Mouse (Mus musculus) E14TG2a.4 (cell line): Measurements from ENCODE around the gene Midn.
A peak's percentile ranks its signal among the peaks of the same experiment; 100 is the strongest.
"Not testable (repeated sequence)": the region's sequence is repeated elsewhere in the genome, so short reads cannot be mapped to it uniquely, and the experiment has no call there.

Experiments
- H3K27me3 ChIP-seq: 2 replicates; pipeline ENCODE4 v1.6.1; 2014; ENCODE audit warnings: low read length, control low read depth; ENCODE audit not compliant: insufficient read depth
- H3K36me3 ChIP-seq: 2 replicates; pipeline ENCODE4 v1.6.1; 2014; ENCODE audit warnings: low read length, control low read depth; ENCODE audit not compliant: insufficient read depth
- H3K4me1 ChIP-seq: replicated peaks from 2 replicates; pipeline ENCODE4 v1.6.1; 2014; ENCODE audit warnings: low read depth, low read length, control low read depth
- H3K4me3 ChIP-seq: replicated peaks from 2 replicates; pipeline ENCODE4 v1.5.1; 2014; ENCODE audit warnings: mild to moderate bottlenecking, low read length
- H3K9me3 ChIP-seq: 2 replicates; pipeline ENCODE4 v1.6.1; 2014; ENCODE audit warnings: low read length, control low read depth
- CTCF ChIP-seq: conservative IDR thresholded peaks from 2 replicates; pipeline ENCODE4 v1.5.1; 2014; ENCODE audit warnings: low read length
- NANOG ChIP-seq: IDR thresholded peaks from 2 replicates; pipeline ENCODE4 v1.6.1; 2014; ENCODE audit warnings: borderline replicate concordance, low read length, mixed read lengths
- POU5F1 ChIP-seq: IDR thresholded peaks from 2 replicates; pipeline ENCODE4 v1.6.1; 2014; ENCODE audit warnings: low read length, borderline replicate concordance

Gene Midn

DNA sequence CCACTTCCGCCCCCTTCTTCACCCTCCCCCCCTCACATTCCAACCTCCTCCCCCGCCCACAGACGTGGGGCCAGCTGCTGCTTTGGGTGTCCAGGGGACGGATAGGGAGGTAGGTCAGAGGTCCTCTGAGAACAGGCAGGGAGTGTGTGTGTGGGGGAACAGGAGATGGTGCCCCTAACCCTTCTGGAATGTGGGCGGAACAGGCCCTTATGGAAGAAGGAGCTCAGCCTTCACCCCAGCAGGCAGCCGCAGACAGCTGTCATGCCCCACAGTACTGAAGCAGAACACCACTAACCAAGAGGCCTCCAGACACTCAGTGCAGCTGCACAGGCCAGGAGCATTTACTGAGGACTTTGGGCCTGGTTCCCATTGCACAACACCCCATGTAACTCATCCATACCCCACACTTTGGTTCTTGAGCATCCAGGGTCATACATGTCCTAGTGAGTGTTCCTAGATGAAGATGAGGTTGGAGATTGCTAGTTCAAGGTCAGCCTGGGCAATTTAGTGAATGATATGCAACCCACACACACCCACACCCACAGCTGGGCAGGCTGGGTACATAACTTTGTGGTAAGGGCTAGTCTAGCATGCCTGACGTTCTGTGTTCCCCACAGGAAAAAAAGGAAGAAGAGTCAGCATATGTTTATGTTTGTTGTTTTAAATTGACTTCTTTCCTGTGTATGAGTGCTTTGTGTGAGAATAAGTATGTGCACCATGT lies 13.6 kb downstream of the Midn start:
- Histone ChIP-seq H3K27me3 (no peaks in the 10 kb centered on the region), H3K36me3 (peaks cover 10% of the 10 kb centered on the region), H3K9me3 (no peaks in the 10 kb centered on the region), H3K4me3 (peak overlapping the region; percentile 61), H3K4me1 (peaks cover 93% of the 10 kb centered on the region)
- TF ChIP-seq NANOG (no peak), POU5F1 (no peak)

DNA sequence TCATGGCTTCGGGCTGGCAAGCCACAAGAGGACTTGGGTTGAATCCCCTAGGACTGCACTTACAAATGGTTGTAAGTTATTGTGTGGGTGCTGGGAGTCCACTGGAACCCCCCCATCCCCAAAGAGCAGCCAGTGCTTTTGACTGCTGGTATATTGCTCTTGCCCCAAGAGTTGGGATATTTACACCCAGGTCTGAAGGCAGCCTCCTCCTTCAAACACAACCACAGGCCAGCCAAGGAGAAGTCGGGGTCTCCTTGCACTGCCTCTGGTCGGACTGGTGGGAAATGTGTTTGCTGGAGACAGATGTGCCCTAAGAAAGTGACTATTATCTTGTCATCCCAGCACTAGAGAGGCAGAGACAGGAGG lies 14.2 kb downstream of the Midn start:
- no peaks in the 10 kb centered on the region for H3K27me3 ChIP-seq
- H3K4me3 ChIP-seq, result peak overlapping the region; percentile 61
- peaks cover 5% of the 10 kb centered on the region for H3K36me3 ChIP-seq
- H3K4me1 ChIP-seq, result peaks cover 93% of the 10 kb centered on the region
- no peak for TF ChIP-seq NANOG
- no peak for TF ChIP-seq CTCF
- TF ChIP-seq POU5F1, result no peak
- H3K9me3 ChIP-seq, result no peaks in the 10 kb centered on the region

DNA sequence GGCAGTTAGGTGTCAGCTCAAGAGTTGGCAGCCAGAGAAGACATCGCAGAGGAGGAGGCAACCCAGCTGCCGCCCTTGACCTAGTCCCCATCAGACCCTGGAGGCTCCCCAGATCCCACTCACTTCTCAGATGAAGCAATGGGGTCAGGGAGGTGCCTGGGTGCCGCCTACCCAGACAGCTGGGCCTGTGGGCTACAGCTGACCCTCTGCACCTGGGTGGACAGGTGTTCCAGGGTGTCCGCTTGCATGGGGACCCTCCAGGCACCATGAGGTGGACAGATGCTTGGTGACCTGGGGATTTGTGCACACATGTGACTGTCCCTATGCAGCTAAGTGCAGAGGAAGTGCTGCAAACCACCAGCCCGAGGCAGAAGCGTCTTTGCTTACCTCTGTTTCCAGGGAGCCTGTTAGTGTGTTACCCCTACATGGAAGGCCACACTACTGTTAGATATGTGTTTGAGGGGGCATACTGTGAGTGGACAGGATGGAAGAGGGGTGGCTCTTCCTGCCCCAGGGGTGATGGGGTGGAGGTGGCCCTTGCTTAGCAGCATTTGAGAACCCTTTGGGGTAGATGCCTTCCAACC lies 14.7 kb downstream of the Midn start:
- Histone ChIP-seq H3K4me1 (peaks cover 88% of the 10 kb centered on the region), H3K27me3 (no peaks in the 10 kb centered on the region), H3K36me3 (no peaks in the 10 kb centered on the region; the same call in 1 of the 2 replicates), H3K9me3 (no peaks in the 10 kb centered on the region), H3K4me3 (no peak overlapping the region; the same call in 1 of the 2 replicates)
- TF ChIP-seq CTCF (no peak), POU5F1 (no peak), NANOG (no peak)

DNA sequence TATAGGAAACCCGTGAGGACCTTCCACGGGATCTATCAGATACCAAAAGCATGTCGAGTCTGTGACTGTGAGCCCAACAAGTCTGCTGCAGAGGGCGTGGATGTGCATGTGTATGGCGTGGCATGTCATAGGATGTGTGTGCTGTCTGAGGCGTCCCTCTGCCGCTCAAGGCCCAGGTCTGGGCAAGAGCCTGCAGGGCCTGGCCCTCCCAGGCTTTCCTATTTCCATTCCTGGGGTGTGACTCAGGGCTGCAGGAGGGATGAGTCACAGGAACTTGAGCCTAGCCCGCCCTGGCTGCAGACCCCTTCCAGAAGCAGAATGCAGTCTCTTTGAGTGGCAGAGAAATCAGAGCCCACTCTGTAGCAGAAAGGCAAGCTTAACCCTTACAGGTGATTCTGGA lies 15.6 kb downstream of the Midn start:
- Histone ChIP-seq H3K9me3 (no peaks in the 10 kb centered on the region), H3K4me1 (peaks cover 82% of the 10 kb centered on the region), H3K4me3 (peak overlapping the region; percentile 74), H3K36me3 (peaks cover 3% of the 10 kb centered on the region; the same call in 1 of the 2 replicates), H3K27me3 (no peaks in the 10 kb centered on the region)
- no peak for TF ChIP-seq POU5F1
- TF ChIP-seq CTCF, result no peak
- no peak for TF ChIP-seq NANOG

DNA sequence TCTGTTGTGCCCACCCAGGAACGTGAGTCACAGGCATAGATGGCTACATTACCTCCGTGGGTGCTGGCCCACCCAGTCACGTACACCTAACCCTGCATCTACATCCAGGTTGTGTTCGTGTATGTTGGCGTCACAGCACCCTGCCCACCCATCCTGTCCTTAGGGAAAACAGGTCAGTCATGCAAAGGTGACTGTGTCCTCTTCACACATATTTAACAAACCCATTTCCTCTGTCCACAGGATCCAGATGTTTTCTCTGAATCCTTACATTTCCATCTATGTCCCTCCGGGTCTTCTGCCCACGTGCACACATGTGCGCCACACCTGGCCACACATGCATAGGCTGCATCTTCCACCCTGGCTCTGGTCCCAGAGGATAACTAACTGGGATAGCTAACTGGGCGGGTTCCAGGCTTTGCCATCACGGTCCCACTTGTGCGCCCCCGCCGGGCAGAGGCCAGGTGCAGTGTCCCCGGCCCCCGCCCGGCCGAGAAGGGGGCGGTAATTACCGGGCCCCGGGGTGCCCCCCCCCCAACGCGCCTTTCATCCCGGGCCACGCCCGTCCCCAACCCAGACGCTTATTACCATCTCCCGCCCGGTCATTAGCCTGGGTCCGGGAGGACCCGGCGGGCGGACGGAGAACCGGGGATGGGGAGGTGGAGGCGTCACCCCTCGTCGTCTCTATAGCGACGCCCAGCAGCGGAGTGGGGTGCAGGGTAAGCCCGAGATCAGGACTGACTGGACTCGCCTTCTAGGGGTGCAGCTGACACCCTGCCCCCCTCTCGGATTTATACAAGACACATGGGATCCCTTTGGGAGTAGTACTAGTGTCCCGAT lies 16.3 kb downstream of the Midn start:
- H3K4me1 ChIP-seq, result peaks cover 82% of the 10 kb centered on the region
- H3K36me3 ChIP-seq, result peaks cover 8% of the 10 kb centered on the region
- peak overlapping the region; percentile 74 for H3K4me3 ChIP-seq
- no peaks in the 10 kb centered on the region for H3K9me3 ChIP-seq
- no peaks in the 10 kb centered on the region for H3K27me3 ChIP-seq
- no peak for TF ChIP-seq CTCF
- no peak for TF ChIP-seq POU5F1
- no peak for TF ChIP-seq NANOG

DNA sequence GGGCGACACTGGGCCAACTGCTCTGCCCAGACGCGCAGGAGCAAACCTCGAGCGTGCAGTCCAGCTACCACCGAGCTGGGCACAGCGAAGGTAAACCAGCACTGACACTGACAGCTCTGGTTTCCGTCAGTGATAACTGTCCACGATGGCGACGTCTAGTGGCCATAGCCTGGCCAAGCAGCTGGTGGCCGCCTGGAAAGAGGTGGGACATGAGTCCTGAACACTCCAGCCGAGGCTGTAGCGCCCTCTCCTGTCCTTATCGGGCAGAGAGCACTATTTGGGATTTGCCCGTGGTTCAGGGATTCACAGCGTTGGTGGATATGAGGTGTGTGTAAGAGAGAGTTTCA lies 16.9 kb downstream of the Midn start:
- H3K36me3 ChIP-seq, result peaks cover 14% of the 10 kb centered on the region
- H3K9me3 ChIP-seq, result no peaks in the 10 kb centered on the region
- TF ChIP-seq CTCF, result peak; percentile 96
- TF ChIP-seq NANOG, result no peak
- H3K4me3 ChIP-seq, result peak overlapping the region; percentile 74
- H3K4me1 ChIP-seq, result peaks cover 85% of the 10 kb centered on the region
- H3K27me3 ChIP-seq, result no peaks in the 10 kb centered on the region

DNA sequence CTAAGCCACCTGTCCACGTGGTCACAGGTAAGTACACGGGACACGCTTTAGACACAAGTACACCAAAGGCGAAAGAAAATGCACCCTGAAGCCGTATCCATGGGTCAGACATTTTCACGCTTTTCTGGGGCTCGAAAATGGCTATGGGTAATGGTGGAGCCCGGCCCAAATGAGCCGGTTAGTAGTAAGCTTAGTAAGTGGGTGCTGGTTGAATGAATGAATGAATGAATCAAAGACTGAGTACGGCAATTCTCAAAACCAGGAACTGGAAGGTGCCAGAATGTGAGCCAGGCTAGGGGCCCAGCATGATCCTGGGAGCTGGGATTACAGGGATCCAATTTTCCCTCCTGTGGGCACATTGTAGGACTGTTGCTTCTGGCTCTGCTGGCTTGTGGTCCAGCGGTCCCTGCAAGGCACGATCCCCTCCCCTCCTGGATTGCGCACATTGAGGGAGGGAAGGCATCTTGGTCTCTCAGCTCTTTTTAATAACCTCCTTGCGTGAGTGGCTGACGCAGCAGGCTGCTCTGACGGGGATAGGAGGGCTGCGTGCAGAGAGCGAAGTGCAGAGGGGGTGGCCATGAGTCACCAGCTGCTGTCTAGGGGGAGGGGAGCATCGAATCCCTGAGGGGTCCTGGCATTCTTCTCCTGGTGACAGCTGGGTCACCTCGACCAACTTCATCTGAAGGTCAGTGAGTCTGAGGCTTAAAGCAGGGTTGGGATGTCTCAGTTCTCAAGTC lies 17.5 kb downstream of the Midn start, which contains the start of gene Cirbp:
Gene Cirbp (plus strand): TSS at position 594 of the 737 bp plus-strand sequence.
- H3K4me1 ChIP-seq, result peaks cover 87% of the 10 kb centered on the region
- peak within 1 kb of the TSS; percentile 74 for H3K4me3 ChIP-seq
- no peak for TF ChIP-seq NANOG
- no peak for TF ChIP-seq POU5F1
- no peak for TF ChIP-seq CTCF
- no peaks in the 10 kb centered on the region for H3K9me3 ChIP-seq
- peaks cover 20% of the 10 kb centered on the region for H3K36me3 ChIP-seq
- no peaks in the 10 kb centered on the region for H3K27me3 ChIP-seq

DNA sequence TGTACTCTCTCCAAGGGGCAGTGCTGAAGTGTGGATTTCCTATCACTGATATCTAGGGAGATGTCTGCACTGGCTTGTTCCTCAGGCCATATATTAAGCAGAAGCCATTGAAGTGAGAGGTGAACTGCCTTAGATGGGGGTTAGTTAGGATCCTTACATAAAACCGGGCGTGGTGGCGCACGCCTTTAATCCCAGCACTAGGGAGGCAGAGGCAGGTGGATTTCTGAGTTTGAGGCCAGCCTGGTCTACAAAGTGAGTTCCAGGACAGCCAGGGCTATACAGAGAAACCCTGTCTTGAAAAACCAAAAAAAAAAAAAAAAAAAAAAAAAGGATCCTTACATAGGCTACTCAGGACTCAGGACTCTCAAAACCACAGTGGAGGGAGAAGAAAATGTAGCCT lies 18.1 kb downstream of the Midn start:
- not testable (repeated sequence) for H3K9me3 ChIP-seq, H3K27me3 ChIP-seq
- Histone ChIP-seq H3K4me1 (peaks cover 87% of the 10 kb centered on the region), H3K4me3 (peak overlapping the region; percentile 74), H3K36me3 (peaks cover 26% of the 10 kb centered on the region)
